Mouse (Mus musculus) olfactory bulb, adult 2 months (tissue): Measurements from ENCODE around the gene Csrnp3.

Experiments used
- CTCF ChIP-seq: fragments of 200-500 bp; IDR thresholded peaks from 2 replicates; pipeline ENCODE4 v1.5.1; 2012; ENCODE audit warnings: low read depth, mild to moderate bottlenecking, low read length, moderate library complexity; ENCODE audit not compliant: insufficient read depth
- POLR2A ChIP-seq: fragments of 200-500 bp; IDR thresholded peaks from 2 replicates; pipeline ENCODE4 v1.6.1; 2012; ENCODE audit warnings: mild to moderate bottlenecking, low read depth, low read length, moderate library complexity; ENCODE audit not compliant: insufficient read depth

DNA sequence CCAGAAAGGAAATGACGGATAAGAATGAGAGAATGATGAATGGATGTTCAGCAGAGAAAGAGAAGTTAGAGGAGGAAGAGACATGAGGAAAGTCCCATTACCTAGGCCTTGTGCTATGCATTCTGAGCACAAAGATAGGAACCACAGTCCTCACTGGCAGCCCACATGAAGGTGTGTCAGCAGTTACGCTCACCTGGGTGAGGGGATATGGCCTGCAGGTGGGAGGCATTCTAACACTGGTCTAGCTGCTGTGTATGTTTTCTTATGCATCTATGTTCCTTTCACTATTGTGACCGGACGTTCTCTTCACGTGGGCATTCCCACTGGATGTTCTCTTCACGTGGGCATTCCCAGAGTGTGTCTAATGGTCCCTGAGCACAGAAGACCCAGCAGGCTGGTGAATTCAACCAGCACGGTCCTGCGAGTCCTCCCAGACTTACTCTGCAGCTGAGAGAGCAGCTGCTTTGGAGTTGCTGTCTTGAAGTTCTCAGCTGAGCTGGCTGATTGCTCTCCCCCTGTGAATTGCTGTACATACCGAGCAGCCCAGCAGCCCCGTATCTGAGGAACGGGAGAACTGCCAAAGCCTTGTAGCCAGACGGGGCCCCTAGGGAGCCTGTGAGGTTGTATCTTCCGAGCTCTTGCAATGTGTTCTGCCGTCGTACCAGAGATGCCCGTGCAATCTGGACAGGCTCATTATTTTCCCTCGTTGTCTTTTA lies 133.9 kb downstream of the Csrnp3 start:
- TF ChIP-seq POLR2A (no peak), CTCF (no peak)
